Mouse (Mus musculus): Measurements from ENCODE around the gene Trim7. TPM values are rescaled to one million over a fixed set of nuclear protein-coding genes. Genes with fewer than 3 reads are reported as not detected.
"Not testable (repeated sequence)": the region's sequence is repeated elsewhere in the genome, so short reads cannot be mapped to it uniquely, and the experiment has no call there.

Gene Trim7
- polyA plus RNA-seq, 1 experiment: 14.4 TPM

- WGBS: under 1% methylated on average over 7 of the region's 7 CpGs
- no peaks in the 10 kb centered on the region; the same call in 1 of the 2 replicates for H3K4me1 ChIP-seq (ENCODE audit: control insufficient read depth, insufficient read depth, low read length)
- H3K4me3 ChIP-seq (replicated peaks; ENCODE audit: control insufficient read depth, low read depth, low read length): peak overlapping the region; percentile 72
- no peak for TF ChIP-seq POLR2A (IDR thresholded peaks at IDR 0.05; ENCODE audit: borderline replicate concordance, control insufficient read depth, low read depth, low read length)
- TF ChIP-seq CTCF (IDR thresholded peaks at IDR 0.05; ENCODE audit: control insufficient read depth, insufficient read depth, low read length): no peak
- peak overlapping the region; percentile 84 for H3K27ac ChIP-seq (ENCODE audit: control insufficient read depth, insufficient read depth, low read depth, low read length, poor library complexity)
Measured at GRCm38 (mm10) chr11:48870781-48871180, 44.8 kb downstream of the Trim7 start.

GRCm38 (mm10) chr11:48871201-48871772 lies 45.3 kb downstream of the Trim7 start, which contains the start of gene Irgm1:
Irgm1 (minus strand) TSS chr11:48871683.
- Histone ChIP-seq H3K4me1 (ENCODE audit: control insufficient read depth, insufficient read depth, low read length) (no peaks in the 10 kb centered on the region; the same call in 1 of the 2 replicates), H3K27ac (ENCODE audit: control insufficient read depth, insufficient read depth, low read depth, low read length, poor library complexity) (peak within 1 kb of the TSS; percentile 84), H3K4me3 (replicated peaks; ENCODE audit: control insufficient read depth, low read depth, low read length) (peak within 1 kb of the TSS; percentile 72)
- TF ChIP-seq POLR2A (IDR thresholded peaks at IDR 0.05; ENCODE audit: borderline replicate concordance, control insufficient read depth, low read depth, low read length) (no peak), CTCF (IDR thresholded peaks at IDR 0.05; ENCODE audit: control insufficient read depth, insufficient read depth, low read length) (no peak)
- under 1% methylated on average over 19 of the region's 19 CpGs for WGBS

GRCm38 (mm10) chr11:48871817-48872541 lies 46.0 kb downstream of the Trim7 start:
- under 1% methylated on average over 17 of the region's 17 CpGs for WGBS
- peak overlapping the region; percentile 84 for H3K27ac ChIP-seq (ENCODE audit: control insufficient read depth, insufficient read depth, low read depth, low read length, poor library complexity)
- no peaks in the 10 kb centered on the region; the same call in 1 of the 2 replicates for H3K4me1 ChIP-seq (ENCODE audit: control insufficient read depth, insufficient read depth, low read length)
- TF ChIP-seq POLR2A (IDR thresholded peaks at IDR 0.05; ENCODE audit: borderline replicate concordance, control insufficient read depth, low read depth, low read length): 0 out of 2 replicates have a peak, but pooled peaks have one; percentile 33
- TF ChIP-seq CTCF (IDR thresholded peaks at IDR 0.05; ENCODE audit: control insufficient read depth, insufficient read depth, low read length): peak; percentile 2; the same call in 1 of the 2 replicates
- peak overlapping the region; percentile 72 for H3K4me3 ChIP-seq (replicated peaks; ENCODE audit: control insufficient read depth, low read depth, low read length)

- WGBS: 51% methylated on average over 7 of the region's 7 CpGs
- TF ChIP-seq CTCF (IDR thresholded peaks at IDR 0.05; ENCODE audit: control insufficient read depth, insufficient read depth, low read length) (no peak), POLR2A (IDR thresholded peaks at IDR 0.05; ENCODE audit: borderline replicate concordance, control insufficient read depth, low read depth, low read length) (no peak)
- Histone ChIP-seq H3K4me1 (ENCODE audit: control insufficient read depth, insufficient read depth, low read length) (no peaks in the 10 kb centered on the region; the same call in 1 of the 2 replicates), H3K4me3 (replicated peaks; ENCODE audit: control insufficient read depth, low read depth, low read length) (peak overlapping the region; percentile 26), H3K27ac (ENCODE audit: control insufficient read depth, insufficient read depth, low read depth, low read length, poor library complexity) (peak overlapping the region; percentile 84)
Measured at GRCm38 (mm10) chr11:48872695-48873300, 46.9 kb downstream of the Trim7 start.

GRCm38 (mm10) chr11:48873591-48874290 lies 47.8 kb downstream of the Trim7 start:
- WGBS: 48% methylated on average over 10 of the region's 10 CpGs
- H3K4me3 ChIP-seq (replicated peaks; ENCODE audit: control insufficient read depth, low read depth, low read length): no peak overlapping the region
- H3K4me1 ChIP-seq (ENCODE audit: control insufficient read depth, insufficient read depth, low read length): no peaks in the 10 kb centered on the region; the same call in 1 of the 2 replicates
- TF ChIP-seq POLR2A (IDR thresholded peaks at IDR 0.05; ENCODE audit: borderline replicate concordance, control insufficient read depth, low read depth, low read length) (no peak), CTCF (IDR thresholded peaks at IDR 0.05; ENCODE audit: control insufficient read depth, insufficient read depth, low read length) (no peak)
- peak overlapping the region; percentile 54 for H3K27ac ChIP-seq (ENCODE audit: control insufficient read depth, insufficient read depth, low read depth, low read length, poor library complexity)

DNA sequence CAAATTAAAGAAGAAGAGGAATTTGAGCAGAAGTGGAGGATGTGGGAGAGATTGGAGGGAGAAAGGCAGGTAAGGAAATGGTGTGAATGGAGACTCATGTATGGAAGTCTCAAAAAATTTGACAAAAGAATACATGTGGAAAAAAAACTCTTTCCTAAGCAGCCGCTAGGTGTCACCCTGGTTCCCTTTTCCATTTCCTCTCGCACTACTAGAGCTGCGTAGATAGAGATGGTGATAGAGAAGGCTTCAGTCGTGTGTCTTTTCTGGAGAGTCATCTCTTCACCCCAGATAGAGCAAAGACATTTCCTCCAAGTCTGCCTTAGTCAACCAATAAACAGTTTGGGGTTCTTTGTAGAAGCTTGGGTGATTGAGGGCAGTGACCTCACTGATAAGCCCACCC lies 48.5 kb downstream of the Trim7 start:
- Histone ChIP-seq H3K27ac (ENCODE audit: control insufficient read depth, insufficient read depth, low read depth, low read length, poor library complexity) (no peak overlapping the region), H3K4me1 (ENCODE audit: control insufficient read depth, insufficient read depth, low read length) (no peaks in the 10 kb centered on the region; the same call in 1 of the 2 replicates), H3K4me3 (replicated peaks; ENCODE audit: control insufficient read depth, low read depth, low read length) (no peak overlapping the region)
- TF ChIP-seq CTCF (IDR thresholded peaks at IDR 0.05; ENCODE audit: control insufficient read depth, insufficient read depth, low read length) (peak; percentile 24; the same call in 1 of the 2 replicates), POLR2A (IDR thresholded peaks at IDR 0.05; ENCODE audit: borderline replicate concordance, control insufficient read depth, low read depth, low read length) (no peak)
- WGBS: 0% methylated on average over 4 of the region's 4 CpGs

GRCm38 (mm10) chr11:48875343-48875837 lies 49.5 kb downstream of the Trim7 start:
- H3K27ac ChIP-seq (ENCODE audit: control insufficient read depth, insufficient read depth, low read depth, low read length, poor library complexity); H3K4me1 ChIP-seq (ENCODE audit: control insufficient read depth, insufficient read depth, low read length); H3K4me3 ChIP-seq (replicated peaks; ENCODE audit: control insufficient read depth, low read depth, low read length): not testable (repeated sequence)
- 75% methylated on average over 1 of the region's 1 CpGs for WGBS

Measured in bone marrow, adult 2 months (tissue).